Mouse (Mus musculus) neural tube, embryonic 10.5 days (tissue): ENCODE measurements around the gene Ccdc155.
"Not testable (repeated sequence)": the region's sequence is repeated elsewhere in the genome, so short reads cannot be mapped to it uniquely, and the experiment has no call there.

Experiments
- DNase-seq: peaks from one replicate; pipeline ENCODE4 v3.0.0-alpha.2; 2017; ENCODE audit warnings: low spot score; ENCODE audit errors: extremely low spot score

Gene Ccdc155

DNA sequence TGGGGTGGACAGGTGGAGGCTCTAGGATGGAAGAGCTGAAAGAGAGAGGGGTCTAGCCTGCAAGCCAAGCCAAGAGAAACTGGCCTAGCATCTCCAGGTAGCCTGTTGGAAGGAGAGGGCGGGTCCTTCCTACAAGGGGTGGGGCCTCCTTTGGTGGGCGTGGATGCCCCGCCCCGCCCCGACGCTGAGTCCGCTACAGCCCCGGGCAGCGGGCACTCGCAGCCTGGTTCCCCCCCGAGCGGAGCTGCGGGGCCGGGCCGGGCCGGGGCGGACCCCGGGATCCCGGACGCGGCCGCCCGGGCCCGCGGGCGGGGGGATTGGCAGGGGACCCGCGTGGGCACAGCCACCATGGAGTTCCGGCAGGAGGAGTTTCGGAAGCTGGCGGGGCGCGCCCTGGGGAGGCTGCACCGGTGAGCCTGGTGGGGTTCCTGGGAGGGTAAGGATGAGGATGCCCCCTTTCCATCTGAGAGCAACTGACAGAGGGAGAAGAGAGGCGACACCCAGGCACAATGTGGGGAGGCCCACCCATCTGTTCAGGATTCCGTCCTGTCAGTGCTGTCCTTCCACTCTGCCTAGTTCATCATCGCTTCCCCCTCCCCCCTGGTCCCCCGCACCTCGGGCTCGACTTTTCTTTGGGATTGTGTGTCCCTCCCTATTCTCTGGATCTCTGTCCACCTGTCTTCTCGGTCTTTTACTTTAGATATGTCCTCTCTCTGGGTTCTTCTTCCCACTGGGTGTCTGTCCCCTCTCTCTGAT, 40.8 kb downstream of the Ccdc155 start, which contains the start of gene Slc17a7:
TSS of gene Slc17a7 (plus strand) at position 215 of the 756 bp plus-strand sequence.
- DNase-seq = no peak

DNA sequence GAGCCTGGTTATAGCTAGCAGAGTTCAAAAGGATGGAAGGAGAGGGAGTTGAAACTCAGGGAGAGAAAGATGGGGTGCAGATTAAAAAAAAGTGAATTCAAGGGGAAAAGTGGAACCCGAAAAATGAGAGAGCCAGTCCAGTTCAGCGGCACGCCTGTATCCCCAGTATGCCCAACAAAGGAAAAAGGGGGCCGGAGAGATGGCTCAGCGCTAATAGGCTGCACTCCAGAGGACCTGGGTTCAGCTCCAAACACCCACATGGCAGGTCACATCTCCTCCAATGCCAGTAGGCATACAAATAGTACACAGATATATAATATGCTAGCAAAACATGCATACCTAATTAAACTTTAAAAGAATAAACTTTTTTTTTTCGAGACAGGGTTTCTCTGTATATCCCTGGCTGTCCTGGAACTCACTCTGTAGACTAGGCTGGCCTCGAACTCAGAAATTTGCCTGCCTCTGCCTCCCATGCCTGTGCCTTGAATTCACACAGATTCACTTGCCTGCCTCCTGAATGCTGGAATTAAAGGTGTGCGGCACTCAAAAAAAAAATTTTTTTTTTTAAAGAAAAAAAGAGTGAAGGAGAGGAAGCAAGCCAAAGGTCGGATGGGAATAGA, 41.6 kb downstream of the Ccdc155 start:
- DNase-seq = no peak

DNA sequence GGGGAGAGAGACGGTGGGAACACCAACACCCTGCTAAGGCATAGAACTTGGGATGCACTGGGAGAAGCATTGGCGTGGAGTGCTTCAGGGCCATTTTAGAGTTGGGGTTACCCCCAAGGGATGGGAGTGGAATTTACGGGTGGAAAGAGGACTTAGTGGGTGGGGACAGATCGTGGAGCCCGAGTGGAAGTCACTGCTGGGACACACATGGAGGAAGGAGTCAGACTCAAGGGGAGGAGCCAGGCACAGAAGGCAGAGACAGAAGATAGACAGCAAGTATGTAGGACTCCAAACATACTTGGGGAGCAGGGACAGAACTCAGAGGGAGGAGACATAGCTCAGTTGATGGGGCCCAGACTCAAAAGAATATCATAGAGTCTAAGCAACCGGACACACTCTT, 42.1 kb downstream of the Ccdc155 start:
- DNase-seq = no peak

DNA sequence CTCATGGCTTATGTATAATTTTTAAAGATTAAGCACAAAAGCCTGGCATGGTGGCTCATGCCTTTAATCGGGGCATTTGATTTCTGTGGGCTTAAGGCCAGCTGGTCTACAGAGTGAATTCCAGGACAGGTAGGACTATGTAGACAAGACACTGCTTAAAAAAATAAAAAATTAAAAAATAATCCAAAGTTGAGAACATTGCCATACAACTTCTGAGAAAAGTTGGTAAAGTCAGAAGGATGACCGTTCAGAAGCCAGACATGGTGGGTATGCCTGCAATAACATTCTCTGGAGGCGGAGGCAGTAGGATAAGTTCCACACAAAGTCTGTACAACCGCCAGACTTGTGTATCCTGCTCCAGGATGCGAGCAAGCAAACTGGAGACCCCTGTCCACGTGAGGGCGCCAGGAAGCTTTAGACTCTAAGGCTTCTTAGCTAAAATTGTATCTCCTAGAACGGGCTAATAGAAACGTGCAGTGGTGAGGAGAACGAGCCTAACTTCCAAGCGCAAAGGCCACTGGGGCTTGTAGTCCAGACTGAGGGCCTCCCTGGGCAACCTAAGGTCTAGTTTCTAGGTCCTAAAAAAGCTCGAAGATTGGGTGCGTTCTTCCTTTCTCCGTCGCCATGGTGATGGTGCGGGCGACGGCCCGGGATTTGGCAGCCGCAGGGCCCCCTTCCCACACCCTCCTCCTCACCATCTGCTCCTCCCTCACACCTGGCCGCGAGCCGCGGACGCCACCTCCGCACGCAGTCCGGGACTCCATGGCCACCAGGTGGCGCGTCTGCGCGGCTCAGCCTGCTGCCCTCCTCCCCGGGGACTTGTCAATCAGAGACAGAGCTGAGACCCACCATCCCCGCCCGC, 42.8 kb downstream of the Ccdc155 start:
- peak; percentile 92 for DNase-seq

DNA sequence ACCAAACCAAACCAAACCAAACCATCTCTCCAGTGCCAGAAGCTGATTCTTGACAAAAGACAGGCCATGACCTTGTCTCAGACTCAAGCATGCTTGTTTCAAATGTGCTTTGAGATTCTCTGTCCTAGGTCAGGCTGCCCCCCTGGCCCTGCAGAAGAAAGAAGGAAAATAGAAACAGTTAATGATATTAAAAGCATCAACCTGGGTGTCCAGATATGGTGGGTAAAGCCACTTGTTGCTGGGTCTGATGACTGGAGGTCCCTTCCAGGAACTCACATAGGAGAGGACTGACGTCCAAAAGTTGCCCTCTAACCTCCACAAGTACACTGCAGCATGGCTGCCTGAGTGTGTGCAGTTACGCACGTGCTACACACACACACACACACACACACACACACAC, 43.8 kb downstream of the Ccdc155 start:
- no peak for DNase-seq

DNA sequence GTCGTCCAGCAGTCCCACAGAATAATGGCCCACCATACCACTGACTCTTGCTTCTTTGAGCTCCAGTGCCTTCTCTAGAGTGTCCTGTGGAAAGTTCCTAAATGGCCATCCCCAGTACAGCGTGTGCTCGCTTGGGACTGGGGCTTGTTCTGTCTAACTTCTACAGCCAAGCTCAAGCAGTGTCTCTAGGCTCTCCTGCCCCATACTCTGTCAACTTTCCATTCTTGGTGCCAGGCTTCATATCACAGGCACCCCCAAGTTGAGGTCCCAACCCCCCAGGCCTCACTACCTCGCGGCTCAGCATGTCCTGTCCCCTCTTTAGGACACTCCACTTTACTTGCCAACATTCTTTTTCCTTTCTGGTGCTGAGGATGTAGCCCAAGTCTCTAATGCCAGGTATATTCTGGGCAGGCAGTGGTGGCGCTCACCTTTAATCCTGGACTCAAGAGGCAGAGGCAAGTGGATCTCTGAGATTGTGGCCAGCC, 44.3 kb downstream of the Ccdc155 start:
- no peak for DNase-seq

DNA sequence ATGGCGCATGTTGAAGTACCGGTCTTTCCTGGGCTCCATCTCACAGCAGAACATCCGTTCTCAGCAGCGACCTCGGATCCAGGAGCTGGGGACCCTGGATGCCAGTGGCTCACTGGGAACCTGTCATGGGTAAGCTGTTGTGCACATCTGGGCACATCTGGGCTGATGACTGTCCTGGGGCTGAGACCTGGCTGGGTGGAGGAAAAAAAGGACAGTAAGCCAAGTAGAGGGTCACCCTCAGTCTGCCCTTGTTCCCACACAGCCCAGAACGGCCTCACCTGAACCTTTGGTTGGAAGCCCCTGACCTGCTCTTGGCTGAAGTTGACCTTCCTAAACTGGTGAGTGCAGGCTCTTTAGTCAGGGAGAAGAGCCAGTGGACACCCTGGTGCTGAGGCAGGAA, 45.7 kb downstream of the Ccdc155 start:
- DNase-seq = no peak

DNA sequence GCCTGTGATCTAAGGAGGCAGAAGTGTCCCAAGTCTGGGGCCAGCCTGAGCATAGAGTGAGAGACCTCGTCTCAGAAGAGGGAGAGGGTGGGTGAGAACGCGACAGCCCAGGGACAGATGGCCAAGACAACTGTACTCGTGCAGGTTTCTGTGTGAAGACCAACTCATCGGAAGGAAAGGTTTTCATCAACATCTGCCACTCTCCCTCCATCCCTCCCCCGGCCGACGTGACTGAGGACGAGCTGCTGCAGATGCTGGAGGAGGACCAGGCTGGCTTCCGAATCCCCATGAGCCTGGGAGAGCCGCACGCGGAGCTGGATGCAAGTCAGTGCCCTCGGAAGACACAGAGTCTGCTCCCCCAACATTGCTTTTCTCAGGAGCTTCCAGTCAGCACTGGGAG, 47.2 kb downstream of the Ccdc155 start:
- DNase-seq = no peak

DNA sequence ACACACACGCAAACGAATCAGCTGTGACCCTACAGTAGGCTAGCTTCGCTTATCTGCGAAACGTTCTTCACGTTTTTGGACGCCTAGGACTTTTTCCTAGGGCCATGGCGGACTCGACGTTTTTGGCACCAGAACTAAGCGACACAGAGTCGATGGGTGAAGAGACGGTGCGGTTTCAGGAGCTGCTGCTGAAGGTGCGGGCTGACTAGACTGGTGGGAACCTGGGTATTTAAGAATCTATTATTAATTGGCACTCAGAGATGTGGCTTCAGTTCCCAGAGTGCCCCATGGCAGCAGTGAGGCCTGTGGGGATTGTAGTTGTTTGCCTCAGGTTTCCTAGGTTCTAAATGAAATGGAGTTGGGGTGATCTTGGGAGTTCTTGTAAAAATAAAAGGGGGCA, 48.5 kb downstream of the Ccdc155 start:
- no peak for DNase-seq

DNA sequence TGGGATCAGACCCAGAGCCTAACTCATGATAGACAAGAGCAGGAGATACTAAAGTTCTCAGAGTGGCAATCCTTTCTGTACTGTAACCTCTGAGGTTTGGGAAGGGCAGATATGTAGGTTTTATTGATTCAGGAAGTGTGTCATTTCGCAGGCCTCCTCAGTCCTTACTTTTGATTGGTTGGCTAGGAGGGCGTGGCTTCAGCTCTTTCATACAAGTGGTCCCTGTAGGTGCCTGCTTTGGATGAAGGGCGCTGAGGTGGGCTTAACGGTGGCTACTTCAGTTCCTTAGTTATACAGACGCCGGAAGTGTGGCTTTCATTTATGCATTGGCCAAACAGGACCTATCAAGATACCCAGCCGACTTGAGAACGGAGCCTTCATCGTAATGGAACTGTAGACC, 49.1 kb downstream of the Ccdc155 start:
- DNase-seq = no peak

DNA sequence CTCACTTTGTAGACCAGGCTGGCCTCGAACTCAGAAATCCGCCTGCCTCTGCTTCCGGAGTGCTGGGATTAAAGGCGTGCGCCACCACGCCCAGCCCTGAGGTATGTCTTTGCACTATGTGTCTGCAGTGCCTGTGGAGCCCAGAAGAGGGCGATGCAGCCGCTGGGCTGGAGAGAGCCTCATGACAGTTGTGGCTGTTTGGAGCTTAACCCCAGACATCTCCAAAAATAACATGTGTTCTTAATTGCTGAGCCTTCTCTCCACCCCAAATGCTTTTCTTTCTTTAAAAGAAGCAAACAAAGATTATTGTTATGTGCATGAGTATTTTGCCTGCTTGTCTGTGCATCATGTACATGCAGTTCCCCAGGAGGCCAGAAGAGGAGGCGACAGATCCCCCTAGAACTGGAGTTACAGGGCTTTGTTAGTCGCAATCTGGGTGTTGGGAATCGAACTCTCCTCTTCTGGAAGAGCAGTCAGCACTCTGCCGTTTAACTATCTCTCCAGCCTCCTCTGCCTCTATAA, 49.6 kb downstream of the Ccdc155 start:
- DNase-seq = no peak

DNA sequence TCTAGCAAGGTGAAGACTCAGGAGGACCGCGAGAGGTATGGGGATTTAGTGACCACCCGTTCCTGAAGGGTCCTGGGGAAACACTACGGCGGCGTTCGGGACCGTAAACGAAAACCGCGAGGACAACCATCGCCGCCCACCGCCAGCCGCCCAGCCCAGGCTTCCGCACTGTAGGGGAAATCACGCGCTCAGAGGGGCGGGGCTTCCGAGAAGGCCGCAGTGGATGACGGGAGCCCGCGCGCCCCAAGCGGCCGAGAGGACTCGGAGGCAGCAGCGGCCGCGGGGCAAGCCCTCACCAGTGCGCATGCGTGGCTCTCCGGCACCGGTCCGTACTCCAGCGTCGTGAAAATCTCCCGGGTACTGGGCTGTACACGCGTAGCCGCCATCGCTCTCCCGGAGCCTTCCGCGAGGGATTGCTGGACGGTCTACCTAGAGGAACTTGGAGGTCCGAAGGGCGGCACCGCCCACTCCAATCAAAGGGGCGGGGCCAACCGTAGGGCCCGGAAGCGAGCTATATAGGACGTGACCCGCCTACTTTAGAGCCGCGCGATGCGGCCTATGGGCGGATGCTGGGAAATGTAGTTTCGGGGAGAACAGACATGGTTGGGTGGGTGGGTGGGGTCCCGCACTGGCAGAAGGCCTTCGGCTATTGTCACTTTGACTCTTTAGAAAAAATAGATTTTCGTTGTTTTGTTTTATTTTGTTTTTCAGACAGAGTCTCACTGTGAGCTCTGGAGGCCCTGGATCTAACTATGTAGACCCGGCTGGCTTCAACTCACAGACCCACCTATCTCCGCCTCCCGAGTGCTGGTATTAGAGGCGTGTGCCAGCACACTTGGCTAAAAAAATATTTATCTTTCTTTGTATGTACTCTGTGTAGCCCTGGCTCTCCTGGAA, 50.3 kb downstream of the Ccdc155 start, which contains the start of the genes Pih1d1 and Aldh16a1:
TSS of gene Pih1d1 (plus strand) at position 208 of the 897 bp plus-strand sequence.
TSS of gene Aldh16a1 (minus strand) at position 489 of the 897 bp plus-strand sequence.
- peak; percentile 97 for DNase-seq

DNA sequence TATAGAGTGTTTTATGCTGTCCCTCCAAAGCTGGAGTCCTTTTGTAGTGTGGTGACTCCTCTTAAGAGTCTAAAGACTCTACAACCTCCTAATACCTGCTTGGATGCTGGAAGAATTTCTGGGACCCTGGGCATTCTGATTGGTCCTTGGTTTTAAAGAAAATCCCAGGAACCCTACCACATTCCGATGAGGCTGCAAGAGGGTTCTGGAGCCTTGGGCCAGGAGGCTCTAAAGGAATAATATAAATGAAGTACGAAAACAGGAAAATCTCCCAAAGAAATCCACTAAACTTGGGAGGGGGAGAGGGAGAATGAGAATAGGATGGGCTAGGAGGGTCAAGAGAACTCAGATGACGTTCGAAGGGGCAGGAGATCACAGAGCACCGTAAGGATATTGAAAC, 51.1 kb downstream of the Ccdc155 start:
- DNase-seq = no peak

DNA sequence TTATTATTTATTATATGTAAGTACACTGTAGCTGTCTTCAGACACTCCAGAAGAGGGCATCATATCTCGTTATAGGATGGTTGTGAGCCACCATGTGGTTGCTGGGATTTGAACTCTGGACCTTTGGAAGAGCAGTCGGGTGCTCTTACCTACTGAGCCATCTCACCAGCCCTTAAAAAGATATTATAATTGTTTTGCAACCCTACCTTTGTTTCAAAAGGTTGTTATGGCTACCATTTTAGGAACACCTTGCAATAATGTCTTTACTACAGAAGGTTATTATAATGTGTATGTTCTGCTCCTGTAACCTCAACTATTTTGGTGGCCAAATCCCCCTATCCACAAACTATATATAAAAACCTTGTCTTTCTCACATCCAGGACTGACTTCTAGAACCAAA, 51.6 kb downstream of the Ccdc155 start:
- DNase-seq = not testable (repeated sequence)

DNA sequence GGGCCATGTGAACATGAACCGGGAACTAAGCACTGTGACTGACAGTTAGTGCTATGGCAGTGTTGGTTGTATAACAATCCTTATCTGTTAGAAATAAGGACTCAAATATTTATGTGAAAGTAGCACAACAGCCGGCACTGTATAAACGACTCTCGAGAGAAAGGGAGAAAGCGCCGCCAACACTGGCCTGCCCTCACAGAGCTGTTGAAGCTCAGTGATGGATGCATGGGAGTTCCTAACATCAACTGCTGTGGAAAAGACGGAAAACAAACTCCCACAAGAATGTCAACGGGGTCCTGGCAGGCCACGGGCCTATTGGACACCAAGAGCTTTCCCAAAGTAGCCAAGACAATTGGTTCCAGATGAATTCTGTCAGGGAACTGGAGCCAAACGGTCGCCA, 53.4 kb downstream of the Ccdc155 start:
- peak; percentile 21 for DNase-seq

DNA sequence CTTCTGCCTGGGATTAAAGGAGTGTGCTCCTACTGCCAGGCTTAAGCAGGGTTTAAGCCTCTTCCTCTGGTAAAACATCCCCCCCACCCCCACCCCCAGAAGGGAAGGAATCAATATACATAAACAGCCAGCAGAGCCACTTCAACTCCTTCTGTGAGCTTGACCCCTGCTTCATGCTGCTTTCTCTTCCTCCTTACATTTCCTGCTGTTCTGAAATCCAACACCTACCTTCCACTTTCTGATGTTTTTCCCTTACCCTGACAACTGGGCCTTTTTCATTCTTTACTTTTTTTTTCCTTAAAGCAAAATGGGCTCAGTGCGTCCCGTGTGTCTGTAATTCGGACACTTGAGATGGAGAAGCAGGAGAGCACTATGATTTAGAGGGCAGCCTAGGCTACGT, 54.4 kb downstream of the Ccdc155 start:
- no peak for DNase-seq

DNA sequence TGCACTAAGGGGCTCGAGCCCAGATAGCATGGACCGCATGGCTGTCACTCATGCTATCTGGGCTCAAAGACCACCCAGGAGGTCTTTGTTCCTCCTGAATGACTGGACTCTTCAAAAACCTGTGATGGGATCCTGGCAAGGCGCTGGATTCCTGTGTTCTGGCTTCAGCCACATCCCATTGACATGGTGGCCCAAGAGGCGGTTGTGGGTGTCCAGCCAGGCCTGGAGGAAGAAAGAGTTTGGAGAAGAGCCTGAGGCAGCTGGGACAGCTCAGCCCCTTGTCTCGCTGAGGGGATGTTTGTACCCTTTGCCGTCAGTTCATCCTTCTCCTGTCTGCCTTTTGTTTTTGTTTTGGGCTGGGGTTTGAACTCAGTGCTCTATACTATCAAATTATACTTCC, 55.1 kb downstream of the Ccdc155 start:
- DNase-seq = no peak

DNA sequence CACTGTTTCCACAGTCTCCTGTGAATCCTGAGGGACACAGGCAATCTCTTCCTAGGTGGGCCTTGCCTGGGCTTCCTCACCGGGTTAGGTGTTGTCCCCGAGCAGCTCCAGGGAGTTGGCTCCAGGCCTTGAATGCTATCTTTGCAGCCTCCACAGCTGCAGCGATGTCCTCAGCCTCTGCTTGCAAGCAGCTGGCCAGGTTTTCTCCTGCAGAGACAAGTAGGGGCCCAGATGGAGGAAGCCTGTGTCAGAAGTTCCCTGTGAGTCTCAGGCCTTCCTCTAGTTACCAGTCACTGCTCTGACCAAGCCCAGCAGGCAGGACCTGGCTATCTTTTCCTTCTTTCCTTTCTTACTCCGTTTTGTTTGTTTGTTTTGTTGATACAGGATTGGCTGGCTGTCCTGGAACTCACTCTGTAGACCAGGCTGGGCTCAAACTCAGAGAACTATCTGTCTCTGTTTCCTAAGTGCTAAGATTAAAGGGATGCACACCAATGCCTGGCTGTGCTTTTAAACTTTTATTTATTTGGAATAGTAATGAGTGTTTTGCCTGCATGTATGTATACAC, 56.1 kb downstream of the Ccdc155 start:
- no peak for DNase-seq

DNA sequence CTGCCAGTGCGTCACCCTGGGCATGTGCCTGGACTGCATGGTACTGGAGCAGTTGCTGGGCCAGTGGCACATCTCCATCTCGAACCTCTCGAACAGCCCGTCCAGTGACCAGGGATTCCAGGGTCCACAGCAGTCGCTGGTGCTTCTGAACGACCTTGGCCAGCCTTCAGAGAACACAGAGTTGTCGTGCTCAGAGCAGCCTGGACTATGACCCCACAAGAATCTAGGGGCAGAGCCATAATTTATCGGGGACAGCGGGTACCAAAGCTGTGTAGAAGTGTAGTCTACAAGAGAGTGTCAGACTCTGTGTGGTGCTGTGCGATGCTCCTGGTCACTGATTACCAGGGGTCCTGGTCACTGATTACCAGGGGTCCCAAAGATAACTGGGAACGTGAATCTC, 56.8 kb downstream of the Ccdc155 start:
- DNase-seq = no peak

DNA sequence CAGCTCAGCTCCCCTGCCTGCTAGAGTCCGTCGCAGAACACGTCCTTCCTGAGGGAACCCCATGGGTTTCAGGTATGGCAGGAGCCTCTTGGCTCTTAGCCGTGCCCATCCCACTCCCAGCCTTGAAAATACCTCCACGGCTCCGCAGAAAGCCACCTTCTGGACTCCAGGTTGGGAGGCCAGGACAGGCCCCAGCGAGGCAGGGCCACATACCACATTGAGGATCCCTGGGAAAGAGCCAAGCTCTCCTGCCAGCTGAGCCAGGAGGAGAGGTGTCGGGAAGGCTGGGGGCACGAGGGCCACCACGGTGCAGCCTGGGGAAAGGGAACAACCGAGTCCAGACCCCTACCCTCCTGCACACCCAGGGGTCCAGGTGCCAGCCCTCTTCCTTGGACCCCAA, 57.4 kb downstream of the Ccdc155 start:
- no peak for DNase-seq
